Mouse (Mus musculus) left cerebral cortex, adult 2 months (tissue): ENCODE data around the gene Abca3. TPM values are rescaled to one million over a fixed set of nuclear protein-coding genes. Genes with fewer than 3 reads are reported as not detected.

Source experiments
- DNase-seq, 2 experiments: peaks; one replicate each; pipeline ENCODE4 v3.0.0; 2021 to 2022; ENCODE audit warnings: low spot score in 2 of 2, mixed read lengths in 1 of 2; ENCODE audit errors: extremely low spot score in 1 of 2
- H3K27ac ChIP-seq: fragments of 200-600 bp; 2 replicates; pipeline ENCODE4 v1.8.1; 2022
- H3K4me3 ChIP-seq: fragments of 200-600 bp; 2 replicates; pipeline ENCODE4 v1.8.1; 2022
- CTCF ChIP-seq: fragments of 200-600 bp; IDR thresholded peaks from 2 replicates; pipeline ENCODE4 v1.8.1; 2022; ENCODE audit warnings: antibody characterized with exemption, mild to moderate bottlenecking, moderate library complexity
- intact Hi-C: fragments of 180-260 bp; cut with DNase I; formaldehyde crosslinking; loops from one replicate; pipeline ENCODE4 v1.15.1; 2025
- total RNA-seq, 2 experiments: library from RNA; stranded (reverse); gene quantifications; 2 replicates each; pipeline ENCODE4 v1.2.3; 2021

Gene Abca3
- total RNA-seq, 2 experiments from 2014 or later = 76.7 to 78.5 TPM

DNA sequence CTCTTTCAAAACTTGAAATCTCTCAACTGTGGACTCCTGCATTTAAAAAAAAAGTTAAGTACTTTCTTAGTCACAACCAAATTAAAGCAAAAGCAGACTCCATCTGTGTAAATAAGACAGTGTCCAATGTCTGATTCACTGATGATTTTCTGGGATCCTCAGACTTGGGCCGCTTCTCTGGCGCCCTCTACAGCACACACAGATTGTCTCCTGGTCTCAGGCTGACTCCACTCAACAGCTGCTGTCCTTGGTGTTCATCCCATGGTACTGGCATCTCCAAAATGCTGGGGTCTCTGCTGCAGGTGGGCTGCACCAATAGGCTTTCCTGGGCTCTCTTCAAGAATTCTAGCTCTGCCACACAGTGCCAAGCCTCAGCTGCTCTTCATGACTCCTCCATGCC lies 38.1 kb downstream of the Abca3 start:
- no peak overlapping the region for H3K27ac ChIP-seq

DNA sequence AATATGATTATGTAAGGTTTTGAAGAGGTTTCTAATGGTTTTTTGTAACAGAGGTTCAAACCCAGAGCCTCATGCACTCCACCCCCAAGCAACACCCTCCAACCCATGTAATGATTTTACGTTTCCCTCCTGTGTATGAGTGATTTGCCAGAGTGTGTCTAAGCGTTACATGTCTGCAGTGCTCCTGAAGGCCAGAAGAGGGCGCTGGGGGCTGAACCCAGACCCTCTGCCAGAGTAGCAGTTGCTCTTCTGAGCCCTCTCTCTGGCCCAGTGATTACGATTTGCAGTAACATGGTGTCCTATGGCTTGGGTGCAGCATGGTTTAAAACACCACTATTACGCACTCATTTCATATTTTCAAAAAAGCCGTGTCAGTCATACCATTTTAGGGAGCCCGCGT lies 39.4 kb downstream of the Abca3 start:
- intact Hi-C loops = loop anchor here (2.0 to 5.0 kb wide), 2 partner anchors 219 to 238 kb away; no protein-coding TSS in a partner anchor
- peak; percentile 57 for TF ChIP-seq CTCF
- no peak for DNase-seq
- Histone ChIP-seq H3K4me3 (no peak overlapping the region), H3K27ac (no peak overlapping the region)

More for the DNA sequence above, 38.1 kb downstream of the Abca3 start:
- peak; percentile 71 for TF ChIP-seq CTCF
- DNase-seq = peak; percentile 47 to 49
- intact Hi-C loops = loop anchor here (2.0 to 5.0 kb wide), 2 partner anchors 218 to 237 kb away; no protein-coding TSS in a partner anchor
- no peak overlapping the region for H3K4me3 ChIP-seq

DNA sequence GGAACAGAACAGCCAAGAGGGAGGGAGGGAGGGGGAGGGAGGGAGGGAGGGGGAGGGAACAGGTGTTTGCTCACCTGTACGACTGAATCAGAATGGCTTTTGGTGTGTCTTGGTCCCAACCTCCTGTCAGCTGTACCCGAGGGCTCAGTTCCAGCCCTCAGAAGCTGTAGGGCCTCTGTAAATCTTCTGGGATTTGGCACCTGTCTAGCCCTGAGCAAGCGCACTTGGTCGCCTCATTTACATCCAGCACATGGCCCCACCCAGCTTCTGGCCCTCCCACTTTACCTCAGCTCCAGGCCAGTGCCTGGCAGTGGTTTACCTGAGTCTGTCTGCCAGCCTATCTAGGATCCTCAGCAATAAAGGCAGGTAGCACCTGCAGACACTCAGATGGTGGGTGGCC lies 41.8 kb downstream of the Abca3 start:
- Histone ChIP-seq H3K27ac (no peak overlapping the region), H3K4me3 (no peak overlapping the region)
- intact Hi-C loops = loop anchor here (5.0 kb wide), 1 partner anchor 221 kb away; no protein-coding TSS in a partner anchor
- DNase-seq = no peak
- no peak for TF ChIP-seq CTCF

DNA sequence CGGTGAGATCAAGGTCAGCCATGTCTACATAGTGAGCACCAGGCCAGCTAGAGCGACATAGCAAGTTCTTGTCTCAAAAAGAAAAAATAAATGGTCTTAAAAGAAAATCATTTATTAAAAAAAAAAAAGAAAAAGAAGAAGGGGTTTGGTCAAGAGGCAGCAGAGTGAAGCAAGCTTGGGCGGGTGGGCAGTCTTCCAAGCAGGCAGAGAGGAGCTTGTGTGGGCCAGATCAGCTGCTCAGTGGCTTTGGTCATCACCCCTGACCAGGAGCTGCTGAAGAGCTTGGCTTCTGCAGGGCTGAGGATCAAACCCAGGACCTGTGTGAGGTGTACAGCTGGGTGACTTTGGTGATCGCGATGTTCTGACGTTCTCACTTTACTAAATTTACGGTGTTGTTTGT lies 42.7 kb downstream of the Abca3 start:
- H3K4me3 ChIP-seq = no peak overlapping the region
- H3K27ac ChIP-seq = no peak overlapping the region
- DNase-seq = no peak
- intact Hi-C loops = loop anchor here (5.0 kb wide), 1 partner anchor 222 kb away; no protein-coding TSS in a partner anchor
- no peak for TF ChIP-seq CTCF

DNA sequence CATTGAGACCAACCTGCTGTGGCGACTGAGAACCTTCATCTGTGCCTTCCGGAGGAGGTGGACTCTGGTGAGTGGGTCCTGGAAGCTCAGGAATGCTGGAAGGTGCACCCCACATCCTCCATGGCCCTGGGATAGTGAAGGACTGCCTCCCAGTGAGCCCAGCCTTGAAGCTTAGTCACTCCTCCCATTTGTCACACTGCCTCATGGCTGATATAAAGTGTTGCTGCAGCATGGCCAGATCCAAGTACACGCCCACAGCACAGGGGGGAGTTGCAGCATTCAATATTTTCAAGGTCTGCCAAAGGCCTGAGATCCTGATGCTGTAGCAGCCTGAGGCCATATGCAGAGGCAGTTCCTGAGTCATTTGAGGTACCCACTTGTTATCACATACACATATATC lies 50.6 kb downstream of the Abca3 start:
- Histone ChIP-seq H3K4me3 (no peak overlapping the region), H3K27ac (no peak overlapping the region)
- intact Hi-C loops = no loop called here
- TF ChIP-seq CTCF = no peak
- DNase-seq = no peak

DNA sequence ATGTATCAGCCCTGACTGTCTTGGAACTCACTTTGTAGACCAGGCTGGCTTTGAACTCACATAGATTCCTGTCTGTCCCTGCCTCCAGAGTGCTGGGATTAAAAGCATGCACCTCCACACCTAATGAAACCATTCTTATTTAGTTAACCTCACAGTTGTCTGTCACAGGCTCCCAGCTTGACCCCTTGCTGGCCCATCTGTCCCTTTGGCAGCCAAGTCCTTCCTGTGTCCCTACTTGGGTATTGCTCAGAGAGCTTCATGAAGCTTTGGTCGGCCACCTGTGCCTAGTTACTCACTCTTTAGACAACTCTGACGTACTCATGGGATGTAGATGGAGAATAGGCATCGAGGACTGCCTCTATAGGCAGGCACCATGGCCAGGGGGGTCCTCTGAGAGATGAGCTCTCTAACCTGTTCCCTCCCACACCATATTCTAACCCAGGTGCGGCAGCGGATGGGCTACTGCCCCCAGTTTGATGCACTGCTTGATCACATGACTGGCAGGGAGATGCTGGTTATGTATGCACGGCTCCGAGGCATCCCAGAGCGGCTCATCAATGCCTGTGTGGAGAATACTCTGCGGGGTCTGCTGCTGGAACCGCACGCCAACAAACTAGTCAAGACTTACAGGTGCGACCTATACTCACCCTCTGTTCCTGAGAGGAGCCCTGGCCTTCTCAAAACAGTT lies 55.5 kb downstream of the Abca3 start:
- intact Hi-C loops = no loop called here
- no peak overlapping the region for H3K4me3 ChIP-seq
- TF ChIP-seq CTCF = no peak
- no peak for DNase-seq
- H3K27ac ChIP-seq = no peak overlapping the region

DNA sequence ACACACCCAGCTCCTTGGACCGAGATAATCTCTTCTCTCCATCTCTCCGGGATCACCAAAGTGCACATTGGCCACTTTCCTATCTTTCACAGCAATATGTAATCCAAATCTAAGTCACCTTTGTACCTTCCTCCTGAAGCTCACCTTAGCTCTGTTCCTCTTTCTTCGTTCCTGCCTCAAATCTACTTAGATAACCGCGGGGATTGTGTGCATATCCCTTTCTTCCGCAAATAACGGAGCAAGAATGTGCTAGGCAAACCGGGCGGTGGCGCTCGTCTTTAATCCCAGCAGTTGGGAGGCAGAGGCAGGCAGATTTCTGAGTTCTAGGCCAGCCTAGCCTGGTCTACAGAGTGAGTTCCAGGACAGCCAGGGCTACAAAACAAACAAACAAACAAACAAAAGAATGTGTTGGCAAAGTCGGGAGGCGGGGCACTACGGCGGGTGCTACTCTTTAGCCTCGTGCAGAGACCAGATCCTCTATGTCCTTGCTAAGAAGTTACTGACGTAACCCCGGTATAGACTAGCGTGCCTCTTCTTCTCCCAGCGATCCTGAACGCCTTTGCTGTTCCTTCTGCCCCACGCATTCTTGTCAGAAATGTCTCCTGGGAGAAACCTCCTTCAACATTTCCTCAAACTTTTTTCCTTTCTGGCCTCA lies 61.9 kb downstream of the Abca3 start:
- no peak for TF ChIP-seq CTCF
- peak overlapping the region; percentile 69 for H3K4me3 ChIP-seq

DNA sequence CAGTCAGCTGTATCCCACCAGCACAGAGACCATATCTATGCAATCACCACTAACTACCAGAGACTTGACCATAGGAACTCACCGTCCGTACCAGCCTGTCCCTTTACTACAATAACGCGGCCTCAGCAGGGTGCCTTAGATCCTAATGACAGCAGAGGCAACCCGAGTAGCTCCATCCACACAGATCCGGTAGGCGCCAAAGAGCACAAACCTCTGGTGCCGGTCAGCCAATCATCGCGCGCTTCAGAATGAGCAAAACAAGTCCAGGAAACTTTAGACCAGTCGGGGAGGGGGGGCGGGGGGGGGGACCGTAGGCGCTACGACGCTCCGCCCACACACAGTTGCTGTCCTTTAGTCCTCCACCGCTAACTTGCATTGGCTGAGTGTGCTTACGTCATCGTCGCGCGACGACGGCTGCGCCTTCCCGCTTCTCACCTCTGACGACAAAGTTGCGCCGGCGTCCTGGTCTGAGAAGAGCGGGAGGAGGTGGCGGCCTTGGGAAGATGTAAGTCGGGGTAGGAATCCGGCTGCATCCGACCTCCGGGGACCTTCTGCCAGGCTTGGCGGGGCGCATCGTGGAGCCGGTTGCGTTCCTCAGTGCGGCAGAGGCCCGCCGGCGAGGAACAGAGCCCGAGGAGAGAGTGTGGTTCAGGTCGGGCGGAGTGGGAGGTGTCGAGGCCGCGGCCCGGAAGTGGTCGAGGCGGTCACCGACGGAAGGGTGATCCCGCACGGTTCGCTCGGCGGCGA lies 62.7 kb downstream of the Abca3 start, which contains the start of gene Rnps1:
Rnps1 (plus strand) TSS at position 336 of the 747 bp plus-strand sequence.
- peak within 1 kb of the TSS; percentile 69 for H3K4me3 ChIP-seq
- peak within 1 kb of the TSS; percentile 91 for H3K27ac ChIP-seq
- peak; percentile 88 to 92 for DNase-seq
- no peak; the same call in 1 of the 2 replicates for TF ChIP-seq CTCF
- intact Hi-C loops = loop anchor here (5.0 kb wide), 1 partner anchor 242 kb away; no protein-coding TSS in a partner anchor

More for the DNA sequence above, 61.9 kb downstream of the Abca3 start:
- peak overlapping the region; percentile 84 for H3K27ac ChIP-seq
- DNase-seq = no peak
- intact Hi-C loops = loop anchor here (5.0 kb wide), 1 partner anchor 241 kb away; no protein-coding TSS in a partner anchor

DNA sequence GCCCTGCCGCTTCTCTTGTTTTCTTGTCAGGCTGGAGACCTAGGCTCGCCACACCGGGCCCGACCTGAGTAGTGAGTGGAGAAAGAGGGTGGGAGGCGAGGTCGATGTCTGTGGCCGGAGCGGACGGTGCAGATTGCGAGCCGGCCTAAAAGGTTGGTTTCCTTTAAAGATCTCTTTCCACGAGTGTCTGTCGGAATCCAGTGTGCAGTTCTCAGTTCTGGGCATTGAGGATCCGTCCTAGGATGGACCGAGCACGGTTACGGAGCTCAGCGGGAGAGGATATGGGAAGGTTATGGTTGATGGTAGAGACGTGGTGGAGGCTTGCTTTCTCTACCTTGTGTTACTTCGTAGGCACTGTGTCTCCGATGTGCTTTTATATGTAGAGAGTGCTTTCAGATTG lies 63.3 kb downstream of the Abca3 start:
- intact Hi-C loops = no loop called here
- DNase-seq = no peak
- peak overlapping the region; percentile 69 for H3K4me3 ChIP-seq
- TF ChIP-seq CTCF = no peak
- peak overlapping the region; percentile 91 for H3K27ac ChIP-seq

DNA sequence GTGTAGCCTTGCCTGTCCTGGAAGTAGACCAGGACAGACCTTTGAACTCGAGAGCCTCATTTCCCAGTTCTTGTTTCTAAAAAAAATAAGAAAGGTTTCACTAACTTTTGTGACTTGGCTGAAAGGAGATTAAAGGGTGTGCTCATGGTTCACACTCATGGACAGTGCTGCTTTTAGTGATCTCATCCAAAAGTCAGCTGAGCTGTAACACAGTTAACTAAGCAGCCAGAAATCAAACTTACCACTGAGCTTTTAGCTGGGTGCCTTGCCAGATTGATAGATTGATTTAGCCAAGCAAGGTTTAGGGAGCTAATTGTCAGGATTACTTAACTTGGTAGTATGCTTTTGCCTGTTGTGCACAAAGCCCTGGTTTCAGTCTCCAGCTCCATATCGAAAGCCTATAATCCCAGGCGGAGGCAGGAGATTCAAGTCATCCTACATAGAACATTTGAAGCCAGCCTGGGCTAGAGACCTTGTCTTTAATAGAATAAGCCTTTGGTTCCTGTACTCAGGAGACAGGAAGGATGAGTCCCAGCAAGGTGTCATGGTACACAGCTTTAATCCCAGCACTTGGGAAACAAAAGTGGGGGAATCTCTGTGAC lies 64.4 kb downstream of the Abca3 start:
- TF ChIP-seq CTCF = no peak
- intact Hi-C loops = no loop called here
- no peak overlapping the region for H3K27ac ChIP-seq
- no peak overlapping the region for H3K4me3 ChIP-seq
- DNase-seq = no peak

DNA sequence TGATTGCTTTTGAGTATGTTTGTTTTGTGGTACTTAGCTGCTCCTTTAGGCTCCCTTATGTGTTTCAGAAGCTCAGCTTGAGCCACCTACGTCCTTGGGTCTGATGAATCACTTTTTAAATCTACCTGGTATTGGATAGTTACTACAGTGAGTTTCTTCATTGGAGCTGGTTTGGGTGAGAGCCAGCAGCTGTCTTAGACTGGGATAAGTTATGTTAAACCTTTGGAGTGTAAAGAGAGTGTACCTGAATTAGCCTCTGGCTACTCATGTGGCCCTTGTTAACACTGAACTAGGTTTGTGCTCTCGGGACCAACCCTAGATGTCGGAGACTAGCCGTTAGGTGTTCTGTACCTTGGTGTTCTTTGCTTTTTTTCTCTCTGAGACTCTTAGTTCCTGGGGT lies 71.4 kb downstream of the Abca3 start:
- Histone ChIP-seq H3K27ac (no peak overlapping the region), H3K4me3 (no peak overlapping the region)
- intact Hi-C loops = no loop called here
- TF ChIP-seq CTCF = no peak
- no peak for DNase-seq
